Mouse (Mus musculus) heart, embryonic 10.5 days (tissue): ENCODE data around the gene Mylk. TPM values are rescaled to one million over a fixed set of nuclear protein-coding genes. Genes with fewer than 3 reads are reported as not detected.

ENCODE experiments used
- DNase-seq: peaks from one replicate; pipeline ENCODE4 v3.0.0-alpha.2; 2017; ENCODE audit warnings: low spot score
- H3K27ac ChIP-seq: fragments of 300-500 bp; sonication (generic); 2 replicates; pipeline ENCODE4 v1.5.1; 2016; ENCODE audit warnings: mild to moderate bottlenecking
- H3K27me3 ChIP-seq: fragments of 300-500 bp; sonication (generic); 2 replicates; pipeline ENCODE4 v1.6.1; 2016; ENCODE audit warnings: mild to moderate bottlenecking; ENCODE audit not compliant: poor library complexity, insufficient read depth, severe bottlenecking
- H3K36me3 ChIP-seq: fragments of 300-500 bp; sonication (generic); 2 replicates; pipeline ENCODE4 v1.6.1; 2016; ENCODE audit warnings: mild to moderate bottlenecking, moderate library complexity
- H3K4me1 ChIP-seq: fragments of 300-500 bp; sonication (generic); 2 replicates; pipeline ENCODE4 v1.6.1; 2016; ENCODE audit warnings: mild to moderate bottlenecking
- H3K4me3 ChIP-seq: fragments of 300-500 bp; sonication (generic); 2 replicates; pipeline ENCODE4 v1.5.1; 2016; ENCODE audit warnings: mild to moderate bottlenecking, moderate library complexity
- H3K9me3 ChIP-seq: fragments of 300-500 bp; sonication (generic); 2 replicates; pipeline ENCODE4 v1.6.1; 2016; ENCODE audit warnings: mild to moderate bottlenecking, moderate library complexity
- WGBS: fragments of 180-500 bp; shearing (Covaris S2); methylation state at CpG from one replicate; pipeline ENCODE4 v1.1.7; 2016; 5-methylcytosine and 5-hydroxymethylcytosine counted together
- polyA plus RNA-seq: library from polyadenylated mRNA; unstranded; fragments of >200 nt; fragmentation: Nextera tagmentation; extraction: Ambion mirVana; gene quantifications from 2 replicates; pipeline ENCODE4 v1.2.1, GENCODE M21; 2016

The Mylk gene
- polyA plus RNA-seq, 1 experiment from 2014 or later: 3.6 TPM

- no peaks in the 10 kb centered on the region for H3K9me3 ChIP-seq
- no peak for DNase-seq
- no peaks in the 10 kb centered on the region for H3K36me3 ChIP-seq
- peaks cover 73% of the 10 kb centered on the region for H3K4me1 ChIP-seq
- peak overlapping the region; percentile 81 for H3K27ac ChIP-seq
- H3K4me3 ChIP-seq: no peak overlapping the region
- 47% methylated on average over 6 of the region's 6 CpGs for WGBS
- H3K27me3 ChIP-seq: peaks cover 92% of the 10 kb centered on the region
Observed at GRCm38 (mm10) chr16:34924937-34925618, 180.1 kb downstream of the Mylk start.

DNA sequence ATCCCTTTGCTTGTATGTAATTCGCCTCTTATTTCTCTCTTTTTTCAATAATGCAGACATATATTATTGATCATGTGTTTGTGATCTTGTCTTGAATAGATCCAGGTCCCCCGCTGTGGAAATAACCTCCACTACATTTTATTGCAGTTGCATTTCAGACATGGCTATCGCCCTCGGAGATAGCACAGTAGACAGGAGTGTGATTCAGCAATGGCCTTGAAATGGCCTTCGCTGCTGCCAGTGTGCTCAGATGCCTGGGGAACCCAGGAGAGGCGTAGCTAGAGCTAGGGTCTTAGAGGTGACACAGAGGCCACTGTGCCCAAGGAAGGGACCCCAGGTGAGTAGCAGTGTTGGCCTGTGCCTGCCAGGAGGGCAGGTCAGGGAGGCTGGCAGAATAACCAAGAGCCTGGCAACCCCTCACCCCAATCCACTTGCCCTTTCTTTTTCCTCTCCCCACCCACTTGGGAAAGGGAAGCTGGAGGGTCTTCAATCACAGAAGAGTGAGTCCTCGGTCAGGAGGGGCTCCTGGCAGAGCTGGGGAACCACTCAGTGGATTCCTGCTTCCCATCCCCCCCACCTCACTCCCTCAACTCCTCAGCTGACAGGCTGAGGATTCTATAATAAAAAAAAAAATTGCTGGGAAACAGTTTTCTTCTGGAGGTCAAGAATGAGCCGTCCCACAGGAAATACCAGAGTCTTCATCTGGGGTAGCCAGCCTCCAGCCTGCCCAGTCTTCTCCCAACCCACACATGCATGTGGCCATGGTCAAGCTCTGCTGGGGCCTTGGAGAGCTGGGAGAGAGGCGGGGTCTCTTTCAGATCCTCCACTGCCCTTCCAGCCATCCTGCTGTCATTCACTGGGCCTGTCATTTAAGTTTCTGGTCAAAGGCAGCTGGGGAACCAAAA lies 181.8 kb downstream of the Mylk start:
- peak overlapping the region; percentile 81 for H3K27ac ChIP-seq
- peaks cover 89% of the 10 kb centered on the region for H3K27me3 ChIP-seq
- no peaks in the 10 kb centered on the region for H3K9me3 ChIP-seq
- no peak overlapping the region for H3K4me3 ChIP-seq
- DNase-seq: no peak
- 52% methylated on average over 9 of the region's 9 CpGs for WGBS
- peaks cover 76% of the 10 kb centered on the region for H3K4me1 ChIP-seq
- no peaks in the 10 kb centered on the region for H3K36me3 ChIP-seq

DNA sequence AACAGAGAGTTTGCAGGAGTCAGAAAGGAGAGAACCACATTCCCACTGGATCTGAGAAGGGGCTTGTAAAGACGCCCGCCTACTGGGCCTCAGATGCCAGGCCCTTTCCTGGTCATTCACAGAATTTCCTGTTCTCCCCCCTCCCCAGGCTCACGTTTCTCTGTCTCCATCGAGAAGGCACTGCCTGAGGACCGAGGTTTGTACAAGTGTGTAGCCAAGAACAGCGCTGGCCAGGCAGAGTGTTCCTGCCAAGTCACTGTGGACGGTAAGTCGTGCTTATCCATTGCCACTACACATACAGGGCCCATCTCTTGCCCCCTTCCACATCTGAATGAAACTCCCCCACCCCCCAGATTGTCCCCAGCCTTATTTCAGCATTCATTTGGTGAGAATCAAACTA lies 184.7 kb downstream of the Mylk start:
- Histone ChIP-seq H3K4me1 (peaks cover 75% of the 10 kb centered on the region), H3K27ac (peak overlapping the region; percentile 43; the same call in 1 of the 2 replicates), H3K36me3 (no peaks in the 10 kb centered on the region), H3K9me3 (no peaks in the 10 kb centered on the region), H3K4me3 (no peak overlapping the region), H3K27me3 (peaks cover 92% of the 10 kb centered on the region)
- no peak for DNase-seq
- WGBS: 65% methylated on average over 8 of the region's 8 CpGs

DNA sequence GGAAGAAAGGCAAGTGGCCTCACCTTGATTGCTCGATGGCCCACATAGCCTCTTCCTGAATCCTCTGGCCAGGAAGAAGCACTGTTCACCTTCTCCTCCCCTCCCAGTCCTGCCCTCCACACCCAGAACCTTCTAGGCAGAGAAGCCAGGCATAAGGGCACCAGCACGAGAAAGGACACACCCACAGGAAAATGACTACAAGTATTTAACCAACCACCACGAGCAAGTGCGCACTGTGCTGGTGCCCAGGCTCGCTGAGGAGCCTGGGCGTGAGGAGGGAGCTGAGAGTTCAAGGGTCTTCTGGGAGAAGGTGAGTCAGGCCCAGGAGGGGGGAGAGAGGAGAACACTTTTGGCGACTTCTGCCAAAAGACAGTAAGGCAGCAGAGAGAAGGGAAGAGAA lies 185.1 kb downstream of the Mylk start:
- no peak overlapping the region for H3K4me3 ChIP-seq
- H3K9me3 ChIP-seq: no peaks in the 10 kb centered on the region
- no peak for DNase-seq
- H3K36me3 ChIP-seq: no peaks in the 10 kb centered on the region
- H3K27ac ChIP-seq: peak overlapping the region; percentile 43; the same call in 1 of the 2 replicates
- peaks cover 93% of the 10 kb centered on the region for H3K27me3 ChIP-seq
- 63% methylated on average over 7 of the region's 7 CpGs for WGBS
- peaks cover 71% of the 10 kb centered on the region for H3K4me1 ChIP-seq

GRCm38 (mm10) chr16:34931306-34931705 lies 186.3 kb downstream of the Mylk start:
- Histone ChIP-seq H3K27ac (peak overlapping the region; percentile 30; the same call in 1 of the 2 replicates), H3K36me3 (no peaks in the 10 kb centered on the region), H3K4me1 (peaks cover 68% of the 10 kb centered on the region), H3K9me3 (no peaks in the 10 kb centered on the region), H3K27me3 (peaks cover 86% of the 10 kb centered on the region), H3K4me3 (no peak overlapping the region)
- no peak for DNase-seq
- 10% methylated on average over 2 of the region's 2 CpGs for WGBS

- no peak for DNase-seq
- no peaks in the 10 kb centered on the region for H3K9me3 ChIP-seq
- H3K4me1 ChIP-seq: peaks cover 73% of the 10 kb centered on the region
- peaks cover 69% of the 10 kb centered on the region for H3K27me3 ChIP-seq
- no peak overlapping the region for H3K27ac ChIP-seq
- H3K36me3 ChIP-seq: no peaks in the 10 kb centered on the region
- no peak overlapping the region for H3K4me3 ChIP-seq
- 28% methylated on average over 4 of the region's 4 CpGs for WGBS
Observed at GRCm38 (mm10) chr16:34933173-34933572, 188.2 kb downstream of the Mylk start.

GRCm38 (mm10) chr16:34934486-34934885 lies 189.5 kb downstream of the Mylk start:
- 55% methylated on average over 6 of the region's 6 CpGs for WGBS
- H3K27ac ChIP-seq: no peak overlapping the region
- DNase-seq: no peak
- no peaks in the 10 kb centered on the region for H3K9me3 ChIP-seq
- H3K36me3 ChIP-seq: no peaks in the 10 kb centered on the region
- H3K27me3 ChIP-seq: peaks cover 71% of the 10 kb centered on the region
- H3K4me1 ChIP-seq: peaks cover 77% of the 10 kb centered on the region
- no peak overlapping the region for H3K4me3 ChIP-seq

GRCm38 (mm10) chr16:34935514-34936338 lies 190.7 kb downstream of the Mylk start:
- 42% methylated on average over 9 of the region's 9 CpGs for WGBS
- peak overlapping the region; percentile 79 for H3K27ac ChIP-seq

DNA sequence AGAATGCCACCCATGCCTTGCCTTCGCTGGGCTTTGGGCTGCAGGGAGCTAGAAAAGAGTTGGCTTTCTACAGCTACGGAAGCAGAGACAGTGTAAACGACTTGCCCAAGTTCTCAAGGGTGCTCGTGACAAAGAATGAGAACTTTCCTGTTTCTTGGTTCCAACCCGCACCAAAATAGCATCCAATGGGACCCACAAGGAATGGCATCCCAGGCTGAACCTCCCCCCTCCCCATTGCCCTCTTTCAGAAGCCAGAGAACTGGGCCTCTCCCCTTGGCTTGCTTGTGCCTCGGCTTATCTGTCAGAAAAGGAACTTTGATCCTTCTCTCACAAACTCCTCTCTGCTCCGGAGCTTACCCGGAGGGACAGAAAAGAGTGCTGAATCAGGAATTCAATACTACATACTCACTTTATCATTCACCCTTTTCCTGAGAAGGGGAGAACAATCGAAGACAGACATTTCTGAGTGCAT lies 191.4 kb downstream of the Mylk start:
- Histone ChIP-seq H3K9me3 (no peaks in the 10 kb centered on the region), H3K36me3 (no peaks in the 10 kb centered on the region), H3K4me3 (no peak overlapping the region), H3K4me1 (peaks cover 71% of the 10 kb centered on the region), H3K27me3 (peaks cover 71% of the 10 kb centered on the region), H3K27ac (peak overlapping the region; percentile 79)
- no peak for DNase-seq
- 28% methylated on average over 9 of the region's 9 CpGs for WGBS

More at GRCm38 (mm10) chr16:34935514-34936338, 190.7 kb downstream of the Mylk start:
- no peak for DNase-seq
- Histone ChIP-seq H3K4me1 (peaks cover 72% of the 10 kb centered on the region), H3K36me3 (no peaks in the 10 kb centered on the region), H3K4me3 (no peak overlapping the region), H3K9me3 (no peaks in the 10 kb centered on the region), H3K27me3 (peaks cover 69% of the 10 kb centered on the region)

DNA sequence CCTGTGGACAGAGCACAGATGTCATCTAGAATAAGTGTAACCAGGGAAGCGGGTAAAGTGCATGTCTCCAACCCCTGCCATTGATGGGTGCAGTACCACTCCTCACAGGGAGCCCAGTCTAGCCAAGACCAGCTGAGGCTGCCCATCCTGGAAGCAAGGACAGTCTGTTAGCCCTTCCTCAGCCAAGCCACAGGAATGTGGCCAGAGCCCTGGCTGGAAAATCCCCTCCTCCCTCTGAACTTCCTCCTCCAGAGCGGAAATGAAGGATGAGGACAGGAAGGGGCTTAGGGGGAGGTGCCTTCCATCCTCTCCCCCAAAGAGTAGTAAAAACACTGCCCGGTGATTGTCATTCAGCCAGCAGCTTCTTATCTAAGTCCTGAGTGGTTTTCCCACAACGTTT lies 192.6 kb downstream of the Mylk start:
- no peak overlapping the region for H3K4me3 ChIP-seq
- H3K36me3 ChIP-seq: no peaks in the 10 kb centered on the region
- H3K27me3 ChIP-seq: peaks cover 64% of the 10 kb centered on the region
- WGBS: 28% methylated on average over 4 of the region's 4 CpGs
- H3K9me3 ChIP-seq: no peaks in the 10 kb centered on the region
- DNase-seq: no peak
- peaks cover 69% of the 10 kb centered on the region for H3K4me1 ChIP-seq
- peak overlapping the region; percentile 79 for H3K27ac ChIP-seq

GRCm38 (mm10) chr16:34938248-34938647 lies 193.2 kb downstream of the Mylk start:
- Histone ChIP-seq H3K36me3 (no peaks in the 10 kb centered on the region), H3K4me1 (peaks cover 64% of the 10 kb centered on the region), H3K27ac (peak overlapping the region; percentile 79), H3K27me3 (peaks cover 62% of the 10 kb centered on the region), H3K4me3 (no peak overlapping the region), H3K9me3 (no peaks in the 10 kb centered on the region)
- WGBS: 79% methylated on average over 2 of the region's 2 CpGs
- no peak for DNase-seq

GRCm38 (mm10) chr16:34939951-34940350 lies 194.9 kb downstream of the Mylk start:
- WGBS: 79% methylated on average over 5 of the region's 5 CpGs
- Histone ChIP-seq H3K9me3 (no peaks in the 10 kb centered on the region), H3K4me1 (peaks cover 67% of the 10 kb centered on the region), H3K27ac (0 out of 2 replicates have a peak overlapping the region, but pooled peaks have one; percentile 6), H3K36me3 (no peaks in the 10 kb centered on the region), H3K27me3 (peaks cover 54% of the 10 kb centered on the region), H3K4me3 (no peak overlapping the region)
- no peak for DNase-seq
